Mouse (Mus musculus): ENCODE results near the gene Lipa. TPM values are rescaled to one million over a fixed set of nuclear protein-coding genes. Genes with fewer than 3 reads are reported as not detected.

Gene Lipa
- polyA plus RNA-seq (2012; rRNA removed) (40.9 and 45.1 TPM in 2 replicates), polyA plus RNA-seq (2014; fragmentation: Nextera tagmentation; extraction: Ambion mirVana) (55.0 and 57.1 TPM in 2 replicates)

- Histone ChIP-seq H3K9ac (ENCODE audit: low read depth, low read length, severe bottlenecking) (peak within 1 kb of the TSS; percentile 58), H3K27ac (replicated peaks; ENCODE audit: low read depth, low read length) (peak within 1 kb of the TSS; percentile 49), H3K4me2 (replicated peaks; ENCODE audit: low read depth, low read length, severe bottlenecking) (peak within 1 kb of the TSS; percentile 63), H3K4me1 (ENCODE audit: control insufficient read depth, insufficient read depth, low read length) (peaks cover 9% of the 10 kb centered on the region), H3K9me3 (ENCODE audit: control insufficient read depth, low read length) (no peaks in the 10 kb centered on the region), H3K4me3 (replicated peaks; ENCODE audit: low read length) (peak within 1 kb of the TSS; percentile 60), H3K27me3 (ENCODE audit: control insufficient read depth, insufficient read depth, low read length) (no peaks in the 10 kb centered on the region), H3K36me3 (ENCODE audit: control insufficient read depth, insufficient read depth, low read length) (peaks cover under 1% of the 10 kb centered on the region)
- WGBS: 2% methylated on average over 28 of the region's 29 CpGs
- TF ChIP-seq POLR2A (IDR thresholded peaks at IDR 0.05; ENCODE audit: borderline replicate concordance, extremely low read depth, insufficient read depth, insufficient read length): peak; percentile 71; the same call in 1 of the 2 replicates
- ATAC-seq (ENCODE audit: low FRiP score, low read depth): peak; percentile 100
- DNase-seq (ENCODE audit: low spot score): peak; percentile 94
Observed at GRCm38 (mm10) chr19:34526941-34527682, at the start of gene Lipa. Gene Lipa, minus strand, starts transcription at chr19:34527474.

GRCm38 (mm10) chr19:34573650-34574049 is 46.4 kb upstream of the Lipa start:
- Histone ChIP-seq H3K27ac (replicated peaks; ENCODE audit: low read depth, low read length) (no peak overlapping the region), H3K4me1 (ENCODE audit: control insufficient read depth, insufficient read depth, low read length) (no peaks in the 10 kb centered on the region; the same call in 1 of the 2 replicates), H3K9me3 (ENCODE audit: control insufficient read depth, low read length) (no peaks in the 10 kb centered on the region), H3K36me3 (ENCODE audit: control insufficient read depth, insufficient read depth, low read length) (no peaks in the 10 kb centered on the region), H3K27me3 (ENCODE audit: control insufficient read depth, insufficient read depth, low read length) (no peaks in the 10 kb centered on the region), H3K9ac (ENCODE audit: low read depth, low read length, severe bottlenecking) (no peak overlapping the region), H3K4me3 (replicated peaks; ENCODE audit: low read length) (no peak overlapping the region), H3K4me2 (replicated peaks; ENCODE audit: low read depth, low read length, severe bottlenecking) (no peak overlapping the region)
- 91% methylated on average over 5 of the region's 5 CpGs for WGBS
- no peak for TF ChIP-seq POLR2A (IDR thresholded peaks at IDR 0.05; ENCODE audit: borderline replicate concordance, extremely low read depth, insufficient read depth, insufficient read length)
- ATAC-seq (ENCODE audit: low FRiP score, low read depth) (no peak), DNase-seq (ENCODE audit: low spot score) (no peak)

- H3K36me3 ChIP-seq (ENCODE audit: control insufficient read depth, insufficient read depth, low read length): no peaks in the 10 kb centered on the region
- no peaks in the 10 kb centered on the region for H3K27me3 ChIP-seq (ENCODE audit: control insufficient read depth, insufficient read depth, low read length)
- H3K4me3 ChIP-seq (replicated peaks; ENCODE audit: low read length): no peak overlapping the region
- TF ChIP-seq POLR2A (IDR thresholded peaks at IDR 0.05; ENCODE audit: borderline replicate concordance, extremely low read depth, insufficient read depth, insufficient read length): no peak
- 66% methylated on average over 1 of the region's 1 CpGs for WGBS
- no peak overlapping the region for H3K27ac ChIP-seq (replicated peaks; ENCODE audit: low read depth, low read length)
- DNase-seq (ENCODE audit: low spot score): no peak
- no peak overlapping the region for H3K9ac ChIP-seq (ENCODE audit: low read depth, low read length, severe bottlenecking)
- no peak for ATAC-seq (ENCODE audit: low FRiP score, low read depth)
- no peaks in the 10 kb centered on the region for H3K9me3 ChIP-seq (ENCODE audit: control insufficient read depth, low read length)
- no peak overlapping the region for H3K4me2 ChIP-seq (replicated peaks; ENCODE audit: low read depth, low read length, severe bottlenecking)
- no peaks in the 10 kb centered on the region; the same call in 1 of the 2 replicates for H3K4me1 ChIP-seq (ENCODE audit: control insufficient read depth, insufficient read depth, low read length)
Observed at GRCm38 (mm10) chr19:34571080-34571479, 43.8 kb upstream of the Lipa start.

- no peak overlapping the region for H3K4me3 ChIP-seq (replicated peaks; ENCODE audit: low read length)
- 54% methylated on average over 4 of the region's 4 CpGs for WGBS
- no peaks in the 10 kb centered on the region for H3K9me3 ChIP-seq (ENCODE audit: control insufficient read depth, low read length)
- no peaks in the 10 kb centered on the region for H3K36me3 ChIP-seq (ENCODE audit: control insufficient read depth, insufficient read depth, low read length)
- H3K27ac ChIP-seq (replicated peaks; ENCODE audit: low read depth, low read length): no peak overlapping the region
- no peaks in the 10 kb centered on the region for H3K27me3 ChIP-seq (ENCODE audit: control insufficient read depth, insufficient read depth, low read length)
- no peak for DNase-seq (ENCODE audit: low spot score)
- no peaks in the 10 kb centered on the region; the same call in 1 of the 2 replicates for H3K4me1 ChIP-seq (ENCODE audit: control insufficient read depth, insufficient read depth, low read length)
- no peak overlapping the region for H3K4me2 ChIP-seq (replicated peaks; ENCODE audit: low read depth, low read length, severe bottlenecking)
- no peak for ATAC-seq (ENCODE audit: low FRiP score, low read depth)
- TF ChIP-seq POLR2A (IDR thresholded peaks at IDR 0.05; ENCODE audit: borderline replicate concordance, extremely low read depth, insufficient read depth, insufficient read length): no peak
- no peak overlapping the region for H3K9ac ChIP-seq (ENCODE audit: low read depth, low read length, severe bottlenecking)
Observed at GRCm38 (mm10) chr19:34569896-34570476, 42.7 kb upstream of the Lipa start.

- 46% methylated on average over 7 of the region's 7 CpGs for WGBS
- H3K9ac ChIP-seq (ENCODE audit: low read depth, low read length, severe bottlenecking): no peak overlapping the region
- H3K4me2 ChIP-seq (replicated peaks; ENCODE audit: low read depth, low read length, severe bottlenecking): no peak overlapping the region
- no peak for DNase-seq (ENCODE audit: low spot score)
- no peaks in the 10 kb centered on the region for H3K9me3 ChIP-seq (ENCODE audit: control insufficient read depth, low read length)
- no peak overlapping the region for H3K4me3 ChIP-seq (replicated peaks; ENCODE audit: low read length)
- TF ChIP-seq POLR2A (IDR thresholded peaks at IDR 0.05; ENCODE audit: borderline replicate concordance, extremely low read depth, insufficient read depth, insufficient read length): no peak
- H3K27ac ChIP-seq (replicated peaks; ENCODE audit: low read depth, low read length): no peak overlapping the region
- H3K4me1 ChIP-seq (ENCODE audit: control insufficient read depth, insufficient read depth, low read length): no peaks in the 10 kb centered on the region; the same call in 1 of the 2 replicates
- no peak for ATAC-seq (ENCODE audit: low FRiP score, low read depth)
- no peaks in the 10 kb centered on the region for H3K36me3 ChIP-seq (ENCODE audit: control insufficient read depth, insufficient read depth, low read length)
- H3K27me3 ChIP-seq (ENCODE audit: control insufficient read depth, insufficient read depth, low read length): no peaks in the 10 kb centered on the region
Observed at GRCm38 (mm10) chr19:34568988-34569895, 42.0 kb upstream of the Lipa start.
